Mouse (Mus musculus) liver, embryonic 15.5 days (tissue): ENCODE data around the gene Gm49396. TPM values are rescaled to one million over a fixed set of nuclear protein-coding genes. Genes with fewer than 3 reads are reported as not detected.
A peak's percentile ranks its signal among the peaks of the same experiment; 100 is the strongest.

Experiments used
- ATAC-seq: fragments of 200-750 bp; cut with Nextera tagmentation; 2 replicates; pipeline ENCODE4 v1.8.0; 2017; ENCODE audit warnings: moderate number of reproducible peaks, mild to moderate bottlenecking, moderate library complexity; ENCODE audit not compliant: insufficient read depth
- H3K27ac ChIP-seq: fragments of 300-500 bp; sonication (generic); replicated peaks from 2 replicates; pipeline ENCODE4 v1.5.1; 2015; ENCODE audit warnings: mild to moderate bottlenecking, inconsistent platforms
- H3K27me3 ChIP-seq: fragments of 300-500 bp; sonication (generic); 2 replicates; pipeline ENCODE4 v1.6.1; 2015; ENCODE audit warnings: mild to moderate bottlenecking, inconsistent platforms
- H3K36me3 ChIP-seq: fragments of 300-500 bp; sonication (generic); replicated peaks from 2 replicates; pipeline ENCODE4 v1.6.1; 2015; ENCODE audit warnings: moderate library complexity, mild to moderate bottlenecking, inconsistent platforms
- H3K4me1 ChIP-seq: fragments of 300-500 bp; sonication (generic); replicated peaks from 2 replicates; pipeline ENCODE4 v1.6.1; 2015; ENCODE audit warnings: inconsistent platforms
- H3K4me2 ChIP-seq: fragments of 300-500 bp; sonication (generic); 2 replicates; pipeline ENCODE4 v1.6.1; 2015; ENCODE audit warnings: moderate library complexity, mild to moderate bottlenecking, inconsistent platforms
- H3K4me3 ChIP-seq: fragments of 300-500 bp; sonication (generic); replicated peaks from 2 replicates; pipeline ENCODE4 v1.5.1; 2015; ENCODE audit warnings: mild to moderate bottlenecking, inconsistent platforms
- H3K9ac ChIP-seq: fragments of 300-500 bp; sonication (generic); 2 replicates; pipeline ENCODE4 v1.6.1; 2015; ENCODE audit warnings: moderate library complexity, mild to moderate bottlenecking, inconsistent platforms
- H3K9me3 ChIP-seq: fragments of 300-500 bp; sonication (generic); replicated peaks from 2 replicates; pipeline ENCODE4 v1.6.1; 2016; ENCODE audit warnings: inconsistent platforms
- WGBS: fragments of 180-500 bp; shearing (Covaris S2); methylation state at CpG from one replicate; pipeline ENCODE4 v1.1.7; 2015; ENCODE audit warnings: mixed read lengths; ENCODE audit not compliant: insufficient replicate concordance; 5-methylcytosine and 5-hydroxymethylcytosine counted together
- polyA plus RNA-seq: library from polyadenylated mRNA; unstranded; fragments of >200 nt; fragmentation: Nextera tagmentation; extraction: Ambion mirVana; gene quantifications from 2 replicates; pipeline ENCODE4 v1.2.1, GENCODE M21; 2015

Gm49396 gene
- polyA plus RNA-seq: 3.4 and 4.1 TPM in 2 replicates

DNA sequence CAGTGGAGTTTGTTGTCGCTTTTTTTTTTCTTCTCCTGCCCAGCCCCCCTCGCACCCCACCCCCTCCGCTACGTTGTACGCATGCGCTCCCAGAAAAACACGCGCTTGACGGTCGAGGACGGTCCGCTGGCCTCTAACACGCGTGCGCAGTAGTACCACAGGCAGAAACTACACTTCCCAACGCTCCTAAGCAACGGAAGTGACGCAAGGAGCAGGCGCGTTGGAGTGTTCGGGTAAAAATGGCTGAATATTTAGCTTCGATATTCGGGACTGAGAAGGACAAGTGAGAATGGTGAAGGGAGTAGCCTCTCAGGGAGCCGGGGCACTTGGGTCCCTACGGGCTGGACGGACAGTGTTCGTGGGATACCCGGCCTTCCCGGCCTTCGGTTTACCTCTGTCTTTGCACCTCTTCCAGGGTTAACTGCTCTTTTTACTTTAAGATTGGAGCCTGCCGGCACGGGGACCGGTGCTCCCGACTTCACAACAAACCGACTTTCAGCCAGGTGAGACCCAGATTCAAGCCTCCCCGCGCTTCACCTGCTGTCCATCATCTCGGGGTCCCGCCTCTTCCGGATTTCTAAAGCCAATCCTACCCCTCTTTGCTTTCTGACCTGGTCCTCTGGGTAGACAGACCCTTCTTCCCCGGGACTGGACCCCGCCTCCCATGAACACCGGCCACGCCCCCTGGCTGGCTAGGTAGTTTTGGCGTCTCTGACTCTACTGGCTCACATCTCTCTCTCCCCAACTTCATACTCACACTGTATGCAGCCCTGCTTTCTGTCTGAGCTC lies at the start of gene Gm49396, which contains the start of the genes U2af1l4 and Psenen:
Gene Gm49396, plus strand, starts transcription at position 228 of the 789 bp plus-strand sequence.
Gene U2af1l4, plus strand, starts transcription at position 185 of the 789 bp plus-strand sequence.
Gene Psenen, minus strand, starts transcription at position 511 of the 789 bp plus-strand sequence.
- WGBS: under 1% methylated on average over 45 of the region's 45 CpGs
- H3K27ac ChIP-seq: peak within 1 kb of the TSS; percentile 92
- peak; percentile 80 for ATAC-seq

DNA sequence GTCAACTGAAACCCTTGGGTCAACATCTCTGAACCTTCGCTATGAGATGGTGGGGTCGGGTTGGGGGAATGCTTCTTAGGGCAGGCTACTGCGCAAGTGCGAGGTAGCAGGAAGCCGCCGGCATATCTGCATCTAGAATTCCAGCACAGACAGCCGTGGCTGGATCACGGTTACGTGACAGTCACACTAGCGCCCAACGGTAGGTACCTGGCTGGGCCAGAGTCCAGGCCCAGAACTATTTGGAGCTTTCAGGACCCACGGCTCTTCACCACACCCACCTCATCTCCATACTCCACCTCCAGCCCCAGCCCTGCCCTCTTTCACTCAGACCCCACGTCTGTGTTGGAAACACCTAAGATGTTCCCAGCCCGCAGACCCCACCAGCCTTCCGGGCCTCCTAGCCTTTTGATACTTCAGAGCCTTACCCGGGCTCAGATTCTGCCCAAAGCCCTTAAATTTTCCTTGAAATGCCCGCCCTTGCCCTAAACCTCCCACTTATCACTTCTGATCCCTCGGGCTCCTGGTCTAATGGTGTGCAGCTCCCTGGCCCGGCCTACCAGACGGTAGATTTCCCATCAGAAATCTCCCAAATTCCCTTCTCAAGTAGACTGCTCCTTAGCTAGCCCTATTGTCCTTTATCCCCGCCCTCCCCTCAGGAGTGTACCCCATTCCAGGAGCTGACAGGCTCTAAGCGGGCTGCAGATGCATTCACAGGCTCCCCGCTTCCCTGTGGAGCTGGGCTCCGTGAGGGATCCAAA lies 48.0 kb upstream of the Gm49396 start:
- H3K4me2 ChIP-seq: no peak overlapping the region
- H3K27me3 ChIP-seq: no peaks in the 10 kb centered on the region
- peak; percentile 16; the same call in 1 of the 2 replicates for ATAC-seq
- no peaks in the 10 kb centered on the region for H3K36me3 ChIP-seq
- no peak overlapping the region for H3K9ac ChIP-seq
- no peak overlapping the region for H3K27ac ChIP-seq
- H3K9me3 ChIP-seq: no peaks in the 10 kb centered on the region
- 54% methylated on average over 24 of the region's 24 CpGs for WGBS
- H3K4me3 ChIP-seq: no peak overlapping the region
- no peaks in the 10 kb centered on the region for H3K4me1 ChIP-seq

More for the DNA sequence above, at the start of gene Gm49396, which contains the start of the genes U2af1l4 and Psenen:
- H3K4me2 ChIP-seq: peak within 1 kb of the TSS; percentile 86
- H3K9me3 ChIP-seq: no peaks in the 10 kb centered on the region
- peak within 1 kb of the TSS; percentile 71 for H3K4me3 ChIP-seq
- no peaks in the 10 kb centered on the region for H3K27me3 ChIP-seq
- H3K36me3 ChIP-seq: peaks cover 32% of the 10 kb centered on the region
- H3K9ac ChIP-seq: peak within 1 kb of the TSS; percentile 70
- H3K4me1 ChIP-seq: peaks cover 38% of the 10 kb centered on the region

- H3K4me1 ChIP-seq: no peaks in the 10 kb centered on the region
- H3K36me3 ChIP-seq: no peaks in the 10 kb centered on the region
- H3K27me3 ChIP-seq: no peaks in the 10 kb centered on the region
- H3K4me3 ChIP-seq: no peak overlapping the region
- ATAC-seq: no peak
- H3K4me2 ChIP-seq: no peak overlapping the region
- H3K27ac ChIP-seq: no peak overlapping the region
- no peak overlapping the region for H3K9ac ChIP-seq
- WGBS: 39% methylated on average over 8 of the region's 8 CpGs
- H3K9me3 ChIP-seq: no peaks in the 10 kb centered on the region
These were observed 44.8 kb upstream of the Gm49396 start for GRCm38 (mm10) chr7:30518325-30518724.

DNA sequence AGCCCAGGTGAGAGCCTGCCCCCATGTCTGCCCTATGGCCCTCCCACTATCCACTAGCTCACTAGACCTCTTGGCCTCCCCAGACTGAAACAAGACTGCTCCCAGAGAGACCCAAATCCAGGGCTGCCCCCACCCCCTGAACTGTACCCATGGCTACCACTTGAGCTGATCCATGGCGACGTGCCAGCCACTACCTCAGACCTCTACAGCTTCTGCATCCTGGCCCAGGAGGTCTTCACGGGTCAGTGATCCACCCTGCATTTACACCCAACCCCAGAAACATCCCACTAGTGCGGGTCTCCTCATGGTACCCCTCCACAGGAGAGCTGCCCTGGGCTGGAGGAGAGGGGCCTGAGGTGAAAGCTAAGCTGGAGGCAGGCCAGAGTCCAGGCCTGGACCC lies 42.7 kb upstream of the Gm49396 start:
- Histone ChIP-seq H3K4me3 (no peak overlapping the region), H3K4me1 (no peaks in the 10 kb centered on the region), H3K9ac (no peak overlapping the region), H3K9me3 (no peaks in the 10 kb centered on the region), H3K27ac (no peak overlapping the region), H3K4me2 (no peak overlapping the region), H3K36me3 (peaks cover 11% of the 10 kb centered on the region; the same call in 1 of the 2 replicates), H3K27me3 (no peaks in the 10 kb centered on the region)
- no peak for ATAC-seq
- 62% methylated on average over 4 of the region's 4 CpGs for WGBS

DNA sequence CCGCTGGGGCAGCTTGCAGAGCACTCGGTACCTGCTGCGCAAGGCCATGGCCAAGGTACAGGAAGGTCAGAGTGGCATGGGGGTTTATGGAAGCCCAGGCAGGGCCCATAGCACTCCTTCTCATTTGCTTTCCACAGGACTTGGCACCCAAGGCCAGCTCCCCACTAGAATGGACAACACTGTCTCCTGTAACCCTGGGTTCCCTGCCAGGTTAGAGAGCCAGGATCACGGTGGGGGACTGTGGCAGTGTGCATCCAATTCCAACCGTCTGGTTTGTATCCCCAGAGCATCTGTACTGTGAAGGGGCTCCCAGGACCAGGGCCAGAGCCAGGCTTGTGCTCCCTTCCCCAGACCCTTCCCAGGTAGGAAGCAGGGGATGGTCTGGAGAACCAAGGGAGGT lies 42.3 kb upstream of the Gm49396 start:
- Histone ChIP-seq H3K4me2 (no peak overlapping the region), H3K4me3 (no peak overlapping the region), H3K27me3 (no peaks in the 10 kb centered on the region), H3K9ac (no peak overlapping the region), H3K27ac (no peak overlapping the region), H3K4me1 (no peaks in the 10 kb centered on the region), H3K36me3 (peaks cover 15% of the 10 kb centered on the region; the same call in 1 of the 2 replicates), H3K9me3 (no peaks in the 10 kb centered on the region)
- no peak for ATAC-seq
- 70% methylated on average over 5 of the region's 5 CpGs for WGBS

DNA sequence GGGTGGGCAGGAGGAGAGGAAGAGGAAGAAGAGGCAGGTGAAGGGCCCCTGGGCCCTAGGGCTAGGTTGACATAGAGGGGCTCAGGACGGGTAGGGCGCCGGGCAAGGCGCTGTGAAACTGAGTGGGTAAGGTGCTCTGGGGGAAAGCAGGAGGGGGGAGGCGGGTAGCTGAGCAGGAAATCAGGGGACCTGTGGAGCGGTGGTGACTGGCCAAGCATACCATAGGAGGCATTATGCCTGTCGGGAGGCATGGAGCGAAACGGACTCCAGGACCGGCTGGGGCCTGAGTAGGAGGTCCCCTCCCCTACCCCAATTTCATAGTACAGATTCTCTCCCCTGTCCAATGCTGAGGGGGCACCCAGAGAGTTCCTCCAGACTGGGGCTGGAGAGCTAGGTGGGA lies 40.3 kb upstream of the Gm49396 start:
- no peaks in the 10 kb centered on the region for H3K27me3 ChIP-seq
- H3K9ac ChIP-seq: no peak overlapping the region
- ATAC-seq: no peak
- H3K4me3 ChIP-seq: no peak overlapping the region
- H3K9me3 ChIP-seq: no peaks in the 10 kb centered on the region
- no peak overlapping the region for H3K27ac ChIP-seq
- 78% methylated on average over 10 of the region's 10 CpGs for WGBS
- peaks cover 32% of the 10 kb centered on the region for H3K36me3 ChIP-seq
- no peak overlapping the region for H3K4me2 ChIP-seq
- no peaks in the 10 kb centered on the region for H3K4me1 ChIP-seq

DNA sequence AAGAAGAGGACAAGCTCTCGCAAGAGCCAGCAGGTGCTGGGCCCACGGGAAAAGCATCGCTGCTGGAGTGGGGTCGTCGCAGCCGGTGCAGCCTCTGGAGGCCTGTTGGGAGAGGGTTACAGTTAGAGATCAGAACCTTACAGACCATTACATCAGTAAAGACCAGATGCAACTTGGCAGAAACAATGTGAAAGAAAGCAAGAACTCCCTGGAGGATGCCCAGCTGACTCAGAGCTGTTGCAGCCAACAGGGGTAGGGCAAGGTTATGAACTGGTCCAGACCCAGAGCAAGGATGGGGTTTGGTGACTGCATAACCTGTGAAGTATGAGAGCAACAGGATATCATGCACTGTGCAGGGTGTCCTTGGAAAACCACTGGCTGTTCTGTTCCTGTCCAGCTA lies 38.7 kb upstream of the Gm49396 start:
- no peaks in the 10 kb centered on the region for H3K4me1 ChIP-seq
- no peaks in the 10 kb centered on the region for H3K27me3 ChIP-seq
- no peak overlapping the region for H3K4me2 ChIP-seq
- 74% methylated on average over 6 of the region's 6 CpGs for WGBS
- no peaks in the 10 kb centered on the region for H3K9me3 ChIP-seq
- no peak for ATAC-seq
- no peak overlapping the region for H3K4me3 ChIP-seq
- peaks cover 48% of the 10 kb centered on the region for H3K36me3 ChIP-seq
- H3K9ac ChIP-seq: no peak overlapping the region
- H3K27ac ChIP-seq: no peak overlapping the region

DNA sequence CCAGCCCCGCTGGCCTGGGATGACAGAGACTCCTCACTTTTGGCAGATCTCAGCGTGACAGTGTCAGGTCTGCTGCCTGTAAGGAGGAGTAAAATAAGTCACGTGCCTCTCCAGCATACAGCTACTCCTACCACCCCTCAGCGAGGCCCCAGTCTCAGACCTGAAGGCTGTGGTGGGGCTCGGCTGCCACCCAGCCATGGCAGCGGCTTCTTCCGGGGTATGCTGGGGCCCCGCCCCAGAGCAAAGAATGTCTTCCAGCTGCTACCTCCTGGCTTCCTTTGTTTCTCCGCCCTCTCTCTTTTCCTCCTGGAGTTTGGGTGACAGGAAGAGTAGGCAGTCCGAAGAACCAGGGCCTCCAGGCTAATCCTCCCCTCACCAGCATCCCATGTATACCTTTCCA lies 37.2 kb upstream of the Gm49396 start:
- peaks cover 61% of the 10 kb centered on the region for H3K36me3 ChIP-seq
- WGBS: 56% methylated on average over 10 of the region's 10 CpGs
- no peaks in the 10 kb centered on the region for H3K27me3 ChIP-seq
- no peak overlapping the region for H3K9ac ChIP-seq
- H3K4me2 ChIP-seq: no peak overlapping the region
- H3K9me3 ChIP-seq: no peaks in the 10 kb centered on the region
- ATAC-seq: no peak
- H3K4me3 ChIP-seq: no peak overlapping the region
- no peaks in the 10 kb centered on the region for H3K4me1 ChIP-seq
- H3K27ac ChIP-seq: no peak overlapping the region

DNA sequence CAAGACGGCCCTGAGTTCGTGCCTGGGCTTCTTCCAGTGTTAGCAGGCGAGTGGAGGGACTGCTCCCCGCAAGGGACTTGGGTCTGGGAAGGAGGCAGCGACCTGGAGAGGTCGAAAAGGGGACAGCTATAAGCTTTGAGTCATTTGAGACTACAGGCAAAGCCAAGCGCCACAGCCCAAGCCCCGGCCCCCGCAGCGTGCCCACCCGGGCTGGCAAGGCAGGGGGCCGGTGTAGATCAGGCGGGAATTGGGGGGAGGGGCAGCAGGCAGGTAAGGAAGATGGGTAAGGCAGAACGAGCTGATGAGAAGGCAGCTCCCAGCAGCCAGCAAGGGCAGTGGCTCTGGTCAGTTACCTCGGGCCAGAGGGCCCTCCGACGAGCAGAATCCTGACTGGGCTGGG lies 36.7 kb upstream of the Gm49396 start:
- H3K27ac ChIP-seq: no peak overlapping the region
- no peak overlapping the region for H3K4me2 ChIP-seq
- 67% methylated on average over 17 of the region's 17 CpGs for WGBS
- peaks cover 61% of the 10 kb centered on the region for H3K36me3 ChIP-seq
- no peaks in the 10 kb centered on the region for H3K4me1 ChIP-seq
- H3K27me3 ChIP-seq: no peaks in the 10 kb centered on the region
- no peaks in the 10 kb centered on the region for H3K9me3 ChIP-seq
- no peak overlapping the region for H3K4me3 ChIP-seq
- no peak for ATAC-seq
- H3K9ac ChIP-seq: no peak overlapping the region

- ATAC-seq: no peak
- H3K4me2 ChIP-seq: no peak overlapping the region
- H3K4me1 ChIP-seq: peaks cover 4% of the 10 kb centered on the region; the same call in 1 of the 2 replicates
- no peaks in the 10 kb centered on the region for H3K9me3 ChIP-seq
- H3K27ac ChIP-seq: no peak overlapping the region
- no peak overlapping the region for H3K9ac ChIP-seq
- no peak overlapping the region for H3K4me3 ChIP-seq
- peaks cover 65% of the 10 kb centered on the region for H3K36me3 ChIP-seq
- no peaks in the 10 kb centered on the region for H3K27me3 ChIP-seq
- 76% methylated on average over 14 of the region's 14 CpGs for WGBS
These were observed 36.2 kb upstream of the Gm49396 start for GRCm38 (mm10) chr7:30526981-30527380.

DNA sequence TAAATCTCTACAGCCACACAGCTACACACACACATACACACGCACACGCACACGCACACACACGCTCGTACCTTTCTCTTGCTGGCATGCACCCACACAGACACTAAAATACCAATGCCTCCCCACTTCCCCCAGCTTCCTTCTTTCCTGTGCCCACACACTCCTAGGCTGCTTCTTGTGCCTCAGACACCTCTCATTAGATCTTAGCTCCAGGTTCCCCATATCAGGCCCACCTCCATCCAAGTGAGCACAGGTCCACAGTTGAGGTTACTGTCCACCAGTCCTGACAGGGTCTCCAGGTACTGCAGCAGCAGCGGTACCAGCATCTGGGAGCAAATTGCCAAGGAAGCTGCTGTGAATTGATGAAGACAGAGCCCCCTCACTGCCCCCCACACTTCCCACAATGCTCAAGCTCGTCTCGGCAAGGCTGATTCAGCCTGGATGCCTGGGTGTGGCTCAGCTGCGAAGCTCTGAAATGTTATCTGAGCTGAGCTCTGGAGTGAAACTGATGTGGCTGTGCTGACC lies 31.8 kb upstream of the Gm49396 start:
- H3K4me3 ChIP-seq: no peak overlapping the region
- peaks cover 7% of the 10 kb centered on the region; the same call in 1 of the 2 replicates for H3K27me3 ChIP-seq
- H3K36me3 ChIP-seq: peaks cover 50% of the 10 kb centered on the region
- no peak overlapping the region for H3K4me2 ChIP-seq
- ATAC-seq: no peak
- peaks cover 41% of the 10 kb centered on the region for H3K4me1 ChIP-seq
- 79% methylated on average over 9 of the region's 9 CpGs for WGBS
- H3K27ac ChIP-seq: no peak overlapping the region
- H3K9ac ChIP-seq: no peak overlapping the region
- H3K9me3 ChIP-seq: no peaks in the 10 kb centered on the region
